Mouse (Mus musculus) monocyte, adult 5-6 weeks (primary cell): ENCODE data around the gene Lcorl. TPM values are rescaled to one million over a fixed set of nuclear protein-coding genes. Genes with fewer than 3 reads are reported as not detected.

Source experiments
- ATAC-seq: fragments of 153-309, 156-312 bp; replicated peaks from 2 replicates; pipeline ENCODE4 v1.8.0; 2017; ENCODE audit warnings: mild to moderate bottlenecking; ENCODE audit not compliant: low TSS enrichment, insufficient number of reproducible peaks, severe bottlenecking, poor library complexity, low FRiP score
- total RNA-seq: library from RNA; stranded (forward); fragments of 200-1000, 200-491, 200-594 nt; gene quantifications from 3 replicates; pipeline ENCODE4 v1.2.3, GENCODE M21; 2017

The Lcorl gene
- total RNA-seq, 1 experiment from 2014 or later = 31.8 TPM

GRCm38 (mm10) chr5:45651026-45651703 is 206.2 kb downstream of the Lcorl start:
- ATAC-seq = no peak

Other genes starting within 250 kb of the Lcorl start
- 0.21 TPM in 1 of 3 replicates, not detected in the others for gene Fam184b, start 218.0 kb downstream of the Lcorl start, total RNA-seq
- 0.76 to 2.9 TPM (median 2.3 TPM) in 3 replicates for gene Ncapg, start 187.7 kb downstream of the Lcorl start, total RNA-seq